Mouse (Mus musculus): ENCODE results near the gene C5ar1.

GRCm38 (mm10) chr7:16271139-16271538 is 11.8 kb upstream of the C5ar1 start:
- TF ChIP-seq POLR2A (IDR thresholded peaks at IDR 0.05; ENCODE audit: borderline replicate concordance, extremely low read depth, low read depth, low read length) (no peak), CTCF (IDR thresholded peaks at IDR 0.05; ENCODE audit: insufficient read depth, low read length) (no peak)

All from lung, adult 2 months (tissue).